Mouse (Mus musculus): ENCODE data around the gene Chst3.
A peak's percentile ranks its signal among the peaks of the same experiment; 100 is the strongest.
"Not testable (repeated sequence)": the region's sequence is repeated elsewhere in the genome, so short reads cannot be mapped to it uniquely, and the experiment has no call there.

Gene Chst3

GRCm38 (mm10) chr10:60230321-60231088 lies 11.4 kb upstream of the Chst3 start:
- DNase-seq (ENCODE audit: low read depth, low spot score) = no peak

DNA sequence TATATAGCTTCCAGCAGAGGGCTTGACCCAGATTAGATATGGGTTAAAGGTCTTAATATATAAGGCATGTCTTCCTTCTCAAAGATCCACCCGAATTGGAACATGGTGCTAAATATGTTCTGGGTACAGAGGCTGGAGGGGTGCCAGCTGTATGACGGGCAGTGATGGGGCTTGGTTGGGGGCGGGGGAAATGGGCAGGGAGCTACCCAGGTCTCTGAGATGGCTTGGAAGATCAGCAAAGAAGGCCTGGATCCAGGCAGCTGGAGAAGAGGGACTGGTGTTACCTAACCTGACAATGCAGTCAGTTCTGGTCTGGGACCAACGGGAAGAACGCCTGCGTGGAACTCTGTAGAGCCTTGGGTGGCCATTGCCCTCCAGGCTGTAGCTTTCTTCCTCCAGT lies 10.1 kb upstream of the Chst3 start:
- DNase-seq (ENCODE audit: low read depth, low spot score) = no peak

- no peak for DNase-seq (ENCODE audit: low read depth, low spot score)
Measured at GRCm38 (mm10) chr10:60227666-60228065, 8.6 kb upstream of the Chst3 start.

DNA sequence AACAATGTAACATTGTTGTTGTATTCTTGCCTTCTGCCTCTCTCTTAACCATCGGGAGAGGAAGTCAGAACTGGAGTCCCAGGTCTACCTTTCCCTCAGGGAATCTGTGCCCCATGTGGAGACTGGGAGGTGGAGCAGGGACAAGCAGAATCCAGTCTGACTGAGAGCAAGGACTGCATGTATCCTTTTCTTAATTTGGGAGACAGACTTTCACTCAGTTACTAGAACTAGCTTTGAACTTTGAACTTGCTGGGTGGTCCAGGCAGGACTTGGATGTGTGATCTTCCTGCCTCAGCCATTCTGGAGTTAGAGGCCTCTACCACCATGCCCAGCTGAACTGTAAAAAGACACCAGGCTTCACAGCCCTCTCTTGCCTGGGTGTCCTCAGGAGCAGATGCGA lies 5.5 kb upstream of the Chst3 start:
- no peak for DNase-seq (ENCODE audit: low read depth, low spot score)

- not testable (repeated sequence) for DNase-seq (ENCODE audit: low read depth, low spot score)
Measured at GRCm38 (mm10) chr10:60221571-60222259, 2.7 kb upstream of the Chst3 start.

DNA sequence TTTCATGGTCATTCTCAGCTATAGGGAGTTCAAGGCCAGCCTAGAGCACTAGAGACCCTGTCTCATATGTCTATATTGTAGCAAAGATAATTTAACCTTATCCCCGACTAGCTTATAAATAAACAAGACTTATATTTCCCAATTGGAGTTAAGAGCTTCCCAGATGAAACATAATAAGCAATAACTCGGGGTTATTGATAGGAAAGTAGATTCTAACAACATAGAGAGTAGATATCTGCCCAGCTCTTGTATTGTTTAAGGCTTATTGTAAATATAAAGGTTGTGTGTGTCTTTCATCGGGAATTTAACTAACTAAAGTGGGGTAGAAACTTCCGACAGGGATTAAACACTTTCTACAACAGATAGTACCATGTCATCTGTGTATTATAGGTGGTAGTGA lies 1.5 kb upstream of the Chst3 start:
- DNase-seq (ENCODE audit: low read depth, low spot score) = no peak

DNA sequence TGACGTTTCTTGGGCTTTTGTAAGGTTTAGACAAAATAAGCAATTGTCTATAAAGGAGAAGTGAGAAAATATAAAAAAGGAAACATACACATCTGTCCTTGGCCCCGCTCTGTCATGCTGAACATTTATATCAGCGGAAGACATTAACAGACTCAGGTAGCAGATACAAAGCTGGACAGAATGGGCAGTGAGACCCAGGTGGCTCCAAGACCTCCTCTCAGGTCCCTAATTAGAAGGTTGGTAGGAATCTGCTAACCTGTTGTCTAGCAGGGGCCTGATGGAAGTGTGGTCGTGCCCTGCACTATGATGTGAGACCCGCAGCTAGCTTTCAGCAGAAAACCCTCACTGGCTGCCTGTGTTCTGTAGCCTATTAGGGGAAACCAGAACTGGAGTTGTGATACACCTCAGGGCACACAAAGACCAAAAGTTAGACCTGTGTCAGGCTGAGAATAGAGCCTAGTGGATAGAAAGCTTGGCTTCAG lies 1.0 kb upstream of the Chst3 start:
- no peak for DNase-seq (ENCODE audit: low read depth, low spot score)

GRCm38 (mm10) chr10:60218033-60218590 lies 948 bp downstream of the Chst3 start:
- no peak for DNase-seq (ENCODE audit: low read depth, low spot score)

DNA sequence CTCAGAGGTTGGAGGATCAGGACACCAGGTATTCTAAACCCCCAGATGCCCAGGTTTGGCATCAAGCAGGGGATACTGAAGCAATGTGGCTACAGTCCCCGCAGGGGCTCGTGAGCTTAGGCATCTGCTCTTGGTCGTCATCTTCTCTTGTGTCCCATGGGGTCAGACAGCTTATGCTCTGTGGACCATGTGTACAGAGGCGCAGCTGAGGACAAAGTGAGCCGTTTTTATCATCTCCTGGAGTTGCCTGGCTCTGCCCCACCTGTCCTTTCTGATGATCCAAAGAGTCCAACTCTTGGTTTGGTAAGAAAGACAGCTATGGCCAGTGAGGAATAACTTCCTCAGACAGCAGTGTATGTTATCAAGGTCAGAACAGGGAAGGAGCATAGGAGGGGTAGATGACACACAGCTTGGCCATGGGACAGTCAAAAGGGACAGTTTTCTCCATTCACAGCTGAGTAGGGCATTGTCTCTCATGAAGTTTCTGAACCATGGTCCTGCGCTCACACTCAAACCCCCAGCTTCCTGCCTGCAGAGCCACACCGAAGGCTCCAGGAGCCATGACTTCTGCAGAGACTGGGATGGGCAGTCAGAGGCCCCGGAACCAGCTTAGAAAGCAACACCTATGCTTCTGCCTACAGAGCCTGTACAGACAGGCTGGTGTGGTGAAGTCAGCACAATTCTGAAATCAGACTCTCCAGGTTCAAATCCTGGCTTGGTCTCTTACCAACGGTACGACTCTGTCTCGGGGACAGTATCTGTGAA lies 2.5 kb downstream of the Chst3 start:
- no peak for DNase-seq (ENCODE audit: low read depth, low spot score)

DNA sequence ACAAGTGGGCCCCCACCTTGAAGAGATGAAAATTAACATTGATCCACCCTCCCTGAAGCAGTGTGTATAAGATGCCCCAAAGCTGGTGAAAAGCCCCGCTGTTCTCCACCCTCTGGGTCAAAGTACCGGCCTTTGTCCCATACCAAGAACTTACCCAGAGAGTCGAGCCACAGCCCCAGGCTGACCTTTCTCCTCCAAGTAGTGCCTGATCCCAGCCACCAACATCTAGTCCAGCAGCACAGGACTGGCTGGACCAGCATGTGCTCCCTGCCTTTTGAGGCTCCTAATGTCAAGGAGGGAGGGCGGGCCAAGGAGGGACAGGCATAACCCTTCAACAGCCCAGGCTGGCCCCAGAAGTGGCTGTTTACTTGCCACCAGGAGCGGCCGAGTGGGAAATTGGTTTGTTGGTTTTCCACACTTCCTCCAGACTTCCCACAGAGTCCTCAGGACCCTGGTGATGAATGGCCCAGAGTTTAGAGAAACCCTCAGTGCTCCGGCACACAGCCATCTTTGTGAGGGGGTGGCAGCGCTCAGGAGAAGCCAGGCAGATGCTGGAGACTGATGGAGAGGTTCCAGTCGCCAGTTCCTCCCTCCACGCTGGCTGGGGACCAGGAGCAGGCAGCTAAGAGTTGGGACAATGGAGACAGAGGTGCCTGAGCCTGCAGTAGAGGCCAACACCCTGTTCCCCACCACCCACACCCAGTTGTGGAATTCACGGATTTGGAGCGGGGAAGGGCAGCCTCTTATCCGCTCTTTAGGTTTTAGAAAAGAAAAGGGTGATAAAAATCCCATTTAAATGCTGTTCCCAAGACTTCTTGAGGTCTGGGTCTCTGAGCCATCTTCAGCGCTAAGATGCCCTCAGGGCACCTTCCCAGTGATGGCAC lies 3.7 kb downstream of the Chst3 start:
- peak; percentile 88 for DNase-seq (ENCODE audit: low read depth, low spot score)

- DNase-seq (ENCODE audit: low read depth, low spot score) = no peak
Measured at GRCm38 (mm10) chr10:60212589-60213379, 6.3 kb downstream of the Chst3 start.

DNA sequence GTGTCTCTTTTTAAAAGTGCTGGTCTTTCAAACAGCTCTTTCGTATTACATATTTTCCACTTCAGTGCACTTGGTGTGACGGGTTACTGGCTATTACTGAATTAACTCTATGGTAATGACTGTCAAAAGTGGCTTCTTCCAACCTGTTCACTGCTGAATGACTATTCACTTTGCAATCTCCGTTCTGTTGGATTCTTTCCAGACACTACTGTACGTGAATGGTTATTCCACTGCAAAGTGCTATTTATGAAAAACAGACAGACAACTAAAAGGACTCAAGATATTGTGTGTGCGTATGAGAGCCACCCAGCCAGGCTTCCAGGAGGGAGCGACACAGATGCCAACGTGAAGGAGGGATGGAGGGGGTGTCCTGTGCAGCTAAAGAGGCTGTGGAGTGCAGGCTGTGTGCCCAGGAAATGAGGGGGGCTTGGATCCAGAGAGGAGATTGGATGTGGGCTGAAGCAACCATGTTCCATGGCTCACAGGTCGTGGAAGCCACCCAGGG lies 7.5 kb downstream of the Chst3 start:
- no peak for DNase-seq (ENCODE audit: low read depth, low spot score)

GRCm38 (mm10) chr10:60210468-60210867 lies 8.6 kb downstream of the Chst3 start:
- DNase-seq (ENCODE audit: low read depth, low spot score) = no peak

DNA sequence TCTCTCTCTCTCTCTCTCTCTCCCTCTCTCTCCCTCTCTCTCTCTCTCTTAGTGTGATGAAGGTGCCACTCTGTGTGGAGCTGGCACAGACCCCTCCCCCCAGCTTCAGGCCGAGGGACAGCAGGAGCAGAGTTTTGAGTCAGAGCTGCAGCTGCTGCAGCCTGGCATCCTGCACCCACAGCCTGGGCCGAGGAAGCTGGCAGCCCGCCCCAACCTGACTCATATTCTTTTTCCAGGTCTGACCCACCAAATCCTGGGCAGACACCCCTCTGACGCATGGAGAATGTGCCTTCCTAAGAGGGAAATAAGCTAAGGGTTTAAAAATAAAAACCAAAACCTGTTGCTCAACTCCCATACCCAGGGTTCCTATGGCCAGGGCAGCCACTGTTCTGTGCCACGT lies 9.8 kb downstream of the Chst3 start:
- DNase-seq (ENCODE audit: low read depth, low spot score) = no peak

GRCm38 (mm10) chr10:60207166-60207705 lies 11.8 kb downstream of the Chst3 start:
- no peak for DNase-seq (ENCODE audit: low read depth, low spot score)

- no peak for DNase-seq (ENCODE audit: low read depth, low spot score)
Measured at GRCm38 (mm10) chr10:60205601-60206241, 13.3 kb downstream of the Chst3 start.

GRCm38 (mm10) chr10:60202785-60203184 lies 16.3 kb downstream of the Chst3 start:
- DNase-seq (ENCODE audit: low read depth, low spot score) = no peak

- no peak for DNase-seq (ENCODE audit: low read depth, low spot score)
Measured at GRCm38 (mm10) chr10:60200996-60201395, 18.1 kb downstream of the Chst3 start.

- no peak for DNase-seq (ENCODE audit: low read depth, low spot score)
Measured at GRCm38 (mm10) chr10:60199378-60199777, 19.7 kb downstream of the Chst3 start.

Measured in R1 (cell line).